Mouse (Mus musculus): ENCODE data around the gene Chml.

Chml gene

DNA sequence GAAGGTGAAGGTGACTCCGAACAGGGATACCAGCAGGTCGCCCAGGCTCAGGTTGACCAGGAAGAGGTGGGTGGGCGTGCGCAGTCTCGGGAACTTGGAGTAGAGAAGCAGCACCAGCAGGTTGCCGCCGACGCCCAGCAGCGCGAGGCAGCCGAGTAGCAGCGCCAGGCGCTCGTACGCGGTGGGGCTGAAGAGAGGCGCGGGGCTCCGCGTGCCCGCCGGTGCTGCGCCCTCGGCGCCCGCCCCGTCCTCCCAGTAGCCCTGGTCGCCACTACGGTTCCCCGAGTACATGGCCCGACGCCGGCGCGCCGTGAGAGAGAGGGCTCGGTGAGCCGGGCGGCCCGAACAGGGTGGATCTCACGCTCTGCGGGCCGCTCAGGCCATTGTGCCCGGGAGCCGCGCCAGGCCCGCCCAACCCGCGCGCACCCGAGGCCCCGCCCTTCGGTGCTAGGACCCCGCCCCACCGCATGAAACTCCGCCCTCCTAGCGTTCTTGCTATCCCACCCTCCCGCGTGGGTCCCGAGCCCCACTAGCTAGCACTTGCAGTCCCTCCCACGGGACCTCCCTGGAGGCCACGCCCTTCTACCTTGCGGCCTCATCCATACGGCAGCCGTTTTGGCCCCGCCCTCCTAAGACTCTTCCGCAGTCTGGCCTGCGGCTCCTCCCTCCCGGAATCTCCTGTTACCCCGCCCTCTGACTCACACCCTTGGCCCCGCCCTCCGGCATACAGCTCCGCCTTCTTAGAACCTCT lies at the start of gene Chml, which contains the start of gene Opn3:
TSS of gene Chml (minus strand) at position 656 of the 751 bp plus-strand sequence.
TSS of gene Opn3 (minus strand) at position 531 of the 751 bp plus-strand sequence.
- peak; percentile 98 for DNase-seq (ENCODE audit: low spot score)

DNA sequence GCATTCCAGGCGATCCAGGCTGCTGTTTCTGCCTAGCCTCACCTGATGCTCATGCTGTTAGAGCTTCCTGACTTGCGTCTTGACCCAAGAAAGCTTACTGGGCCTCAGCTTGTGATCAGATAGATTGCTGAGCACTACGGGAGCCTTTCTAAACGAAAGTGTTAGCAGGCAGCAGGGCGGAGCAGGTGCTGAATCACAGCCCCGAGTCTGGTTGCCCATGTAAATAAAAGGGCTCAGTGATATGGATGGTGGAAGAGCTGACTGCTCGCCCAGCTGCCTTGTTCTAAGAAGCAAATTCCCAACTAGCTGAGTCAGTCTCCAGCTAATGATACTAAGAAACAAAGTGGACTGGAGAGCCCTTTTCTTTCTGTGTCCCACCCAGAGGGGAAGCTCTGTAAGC lies 33.1 kb upstream of the Chml start:
- DNase-seq (ENCODE audit: low spot score): no peak

DNA sequence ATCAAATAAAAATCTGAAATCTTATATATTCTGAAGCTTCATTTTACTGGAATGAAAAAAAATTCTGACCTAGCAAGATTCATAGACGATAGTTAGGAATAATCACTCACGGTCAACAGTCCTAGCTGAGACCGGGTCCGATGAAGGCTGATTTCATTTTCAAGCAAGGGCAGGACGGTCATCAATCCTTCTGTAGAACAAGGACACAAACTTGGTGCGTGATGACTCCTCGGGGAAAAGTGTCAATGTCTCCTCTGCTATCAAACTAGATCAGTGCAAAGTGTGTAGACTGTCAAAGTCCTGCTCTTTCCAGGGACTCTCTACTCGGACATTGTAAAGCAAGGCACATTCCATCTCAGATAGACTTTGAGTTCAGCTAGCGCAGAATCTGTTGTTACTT lies 24.1 kb upstream of the Chml start:
- no peak for DNase-seq (ENCODE audit: low spot score)

DNA sequence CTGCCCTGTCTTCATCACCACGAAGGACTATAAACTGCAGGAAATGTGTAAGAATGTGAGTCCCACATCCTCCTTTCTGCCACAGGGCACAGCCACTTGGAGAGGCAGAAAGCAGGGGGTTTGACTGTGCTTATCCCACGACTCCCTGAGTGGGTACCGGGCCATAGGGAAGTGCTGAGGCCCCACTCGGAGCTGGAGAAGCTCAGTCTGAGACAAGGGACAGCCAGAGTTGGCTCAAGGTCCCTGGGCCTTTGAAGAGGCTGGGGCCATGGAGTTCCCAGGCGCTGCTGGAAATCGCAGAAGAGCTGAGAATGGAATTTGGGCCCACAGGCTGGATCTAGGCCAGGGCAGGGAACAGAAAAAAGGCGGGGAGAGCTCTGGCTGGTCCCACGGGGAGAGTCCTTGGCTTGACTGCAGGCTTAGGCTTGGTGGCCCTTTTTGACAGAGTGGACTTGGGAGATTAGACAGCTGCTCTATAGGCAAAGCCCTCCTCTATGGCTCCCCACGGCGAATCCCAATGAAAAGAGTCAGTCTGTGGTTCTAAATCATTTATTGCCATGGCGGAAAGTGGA lies 19.7 kb upstream of the Chml start:
- DNase-seq (ENCODE audit: low spot score): no peak

DNA sequence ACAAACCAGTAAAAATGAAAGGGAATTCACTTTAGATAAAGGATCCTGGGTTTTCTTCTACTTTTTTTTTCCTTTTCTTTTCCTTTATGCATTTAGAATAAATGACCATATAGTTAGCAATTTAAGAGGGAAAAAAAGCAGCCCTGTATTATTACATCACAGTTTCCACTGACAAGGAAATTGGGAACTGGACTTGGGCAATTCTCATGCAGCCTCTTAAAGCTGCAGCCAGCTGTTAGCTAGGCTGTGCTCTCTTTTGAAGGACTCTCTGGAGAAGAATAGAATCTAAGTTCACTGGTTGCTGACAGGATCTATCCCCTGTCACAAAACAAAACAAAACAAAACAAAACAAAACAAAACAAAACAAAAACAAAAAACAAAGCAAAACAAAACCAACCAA lies 15.3 kb upstream of the Chml start:
- no peak for DNase-seq (ENCODE audit: low spot score)

DNA sequence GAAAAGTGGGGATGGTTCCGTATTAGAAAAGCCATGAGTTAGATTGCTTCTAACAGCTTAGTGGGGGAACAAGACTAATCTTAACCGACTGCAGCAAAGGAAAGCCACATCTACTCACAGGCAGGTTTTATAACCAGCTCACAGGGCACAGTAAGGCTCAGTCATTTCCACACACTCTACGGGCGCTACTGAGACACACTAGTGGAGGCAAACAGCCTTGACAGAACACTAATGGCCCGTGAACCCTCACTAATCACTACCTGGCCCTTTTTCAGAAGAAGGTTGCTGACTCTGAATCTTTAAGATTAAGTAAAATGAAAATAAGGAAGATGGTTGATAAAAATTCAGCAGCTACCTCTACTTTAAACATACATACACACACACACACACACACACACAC lies 14.9 kb upstream of the Chml start:
- DNase-seq (ENCODE audit: low spot score): no peak

DNA sequence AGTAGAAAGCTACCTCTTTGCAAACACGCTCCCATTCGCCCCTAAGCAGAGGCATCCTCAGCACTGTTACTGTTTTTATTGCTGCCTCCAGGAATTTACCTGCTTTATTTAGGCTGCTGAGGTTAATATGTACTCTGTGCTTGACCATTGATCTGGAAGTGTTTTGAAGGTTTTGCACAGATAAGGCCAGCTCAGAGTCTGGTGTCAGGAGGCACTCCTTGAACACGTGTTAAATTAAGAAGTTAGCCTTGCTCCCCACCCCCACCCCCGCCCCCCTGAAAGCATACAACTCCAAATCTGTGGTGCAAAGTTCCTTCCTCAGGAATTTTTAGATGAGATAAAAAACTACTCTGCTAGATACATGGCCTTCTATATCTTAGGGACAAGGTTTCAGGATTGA lies 8.4 kb upstream of the Chml start:
- DNase-seq (ENCODE audit: low spot score): no peak

DNA sequence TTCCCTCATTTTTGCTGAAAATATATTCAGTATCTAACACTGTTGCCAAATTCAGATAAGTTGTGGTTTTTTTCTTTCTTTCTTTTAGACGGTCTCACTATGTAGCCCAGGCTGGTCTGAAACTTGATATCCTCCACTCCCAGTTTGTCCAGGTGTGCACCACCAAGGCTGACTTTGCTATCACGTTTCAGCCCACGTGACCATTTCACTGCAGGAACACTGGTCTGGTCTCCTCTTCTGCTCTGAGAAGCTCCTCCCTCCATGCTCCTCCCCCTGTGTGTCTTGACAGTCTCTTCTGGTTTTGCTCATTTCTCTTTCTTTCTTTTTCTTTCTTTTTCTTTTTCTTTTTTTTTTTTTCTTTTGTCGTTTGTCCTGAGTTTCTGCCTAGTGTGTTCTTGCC lies 7.1 kb upstream of the Chml start:
- DNase-seq (ENCODE audit: low spot score): no peak

DNA sequence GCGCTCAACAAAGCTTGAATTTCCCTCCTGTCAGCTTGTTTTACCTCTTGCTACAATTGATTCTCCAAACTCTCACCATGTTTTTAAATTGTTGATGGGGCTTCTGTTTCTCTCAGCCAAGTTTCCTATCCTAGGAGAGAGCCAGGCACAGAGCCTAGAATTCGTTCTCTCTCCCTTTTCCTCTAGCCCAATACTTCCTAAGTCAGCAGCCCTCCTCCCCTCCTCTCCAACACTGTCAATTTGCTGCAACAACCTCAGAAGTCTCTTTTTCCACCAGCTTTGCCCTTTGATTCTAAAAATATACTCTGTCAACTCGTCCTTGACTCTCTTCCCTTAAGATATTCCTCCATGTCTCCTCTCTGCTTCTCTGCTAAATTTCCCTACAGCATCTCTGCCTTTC lies 6.7 kb upstream of the Chml start:
- DNase-seq (ENCODE audit: low spot score): no peak

DNA sequence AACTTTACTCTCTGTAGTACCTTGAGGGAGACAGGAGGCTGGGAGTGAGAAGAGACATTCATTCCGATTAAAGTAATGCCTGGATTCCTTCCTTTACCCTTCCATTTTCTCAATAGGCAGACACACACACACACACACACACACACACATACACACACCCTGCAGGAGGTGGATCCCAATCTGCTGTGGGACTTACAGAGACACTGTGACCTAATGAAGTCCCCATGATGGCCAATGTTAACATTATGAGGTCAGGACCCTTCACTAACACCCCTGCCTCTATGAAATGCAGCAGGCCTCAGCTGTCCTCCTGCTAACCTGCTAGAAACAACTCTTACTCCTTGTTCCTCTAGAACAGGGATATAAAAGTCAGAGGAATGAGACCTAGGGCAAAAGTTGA lies 5.6 kb upstream of the Chml start, which contains the start of gene Wdr64:
TSS of gene Wdr64 (plus strand) at position 301 of the 400 bp plus-strand sequence.
- no peak for DNase-seq (ENCODE audit: low spot score)

DNA sequence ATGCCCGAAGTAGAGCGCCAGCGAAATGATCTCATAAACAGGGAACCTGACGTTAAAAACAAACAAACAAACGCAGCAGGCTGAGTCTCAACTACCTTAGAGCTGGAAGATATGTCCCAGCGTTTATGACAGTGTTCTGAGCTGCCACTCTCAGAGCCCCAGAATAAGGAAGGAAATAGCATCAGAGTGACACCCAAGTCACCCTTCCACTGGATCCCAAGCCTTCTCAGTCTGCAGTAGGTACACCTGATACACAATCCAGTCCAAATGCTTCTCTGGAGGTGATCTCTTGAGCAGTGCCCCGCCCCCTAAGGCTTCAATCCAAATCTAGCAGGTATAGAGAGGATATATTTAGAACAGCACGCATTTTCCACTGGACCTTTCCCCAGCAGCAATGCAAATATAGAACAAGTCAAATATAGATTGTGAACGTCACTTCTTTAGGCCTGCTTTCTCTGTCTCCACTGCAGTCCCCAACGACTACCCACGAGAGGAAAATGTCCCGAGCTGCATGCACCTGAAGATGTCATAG lies 794 bp upstream of the Chml start:
- DNase-seq (ENCODE audit: low spot score): peak; percentile 14

DNA sequence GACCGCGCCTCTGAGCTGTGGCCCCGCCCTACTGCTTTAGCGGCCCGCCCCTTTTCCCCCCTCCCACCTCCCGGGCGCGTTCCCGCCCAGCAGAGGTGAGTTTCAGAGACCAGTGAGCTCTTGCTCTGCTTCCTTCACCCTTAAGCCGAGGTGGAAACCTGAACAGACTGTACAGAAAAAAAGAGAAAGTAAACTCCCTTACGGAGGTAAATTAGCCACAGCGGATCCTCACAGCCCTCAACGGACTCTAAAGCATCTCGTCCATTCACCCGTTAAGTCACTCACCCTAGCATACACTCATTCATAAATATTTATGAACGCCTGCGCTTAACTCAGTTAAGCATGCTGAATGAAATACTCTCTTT lies 278 bp upstream of the Chml start:
- no peak for DNase-seq (ENCODE audit: low spot score)

DNA sequence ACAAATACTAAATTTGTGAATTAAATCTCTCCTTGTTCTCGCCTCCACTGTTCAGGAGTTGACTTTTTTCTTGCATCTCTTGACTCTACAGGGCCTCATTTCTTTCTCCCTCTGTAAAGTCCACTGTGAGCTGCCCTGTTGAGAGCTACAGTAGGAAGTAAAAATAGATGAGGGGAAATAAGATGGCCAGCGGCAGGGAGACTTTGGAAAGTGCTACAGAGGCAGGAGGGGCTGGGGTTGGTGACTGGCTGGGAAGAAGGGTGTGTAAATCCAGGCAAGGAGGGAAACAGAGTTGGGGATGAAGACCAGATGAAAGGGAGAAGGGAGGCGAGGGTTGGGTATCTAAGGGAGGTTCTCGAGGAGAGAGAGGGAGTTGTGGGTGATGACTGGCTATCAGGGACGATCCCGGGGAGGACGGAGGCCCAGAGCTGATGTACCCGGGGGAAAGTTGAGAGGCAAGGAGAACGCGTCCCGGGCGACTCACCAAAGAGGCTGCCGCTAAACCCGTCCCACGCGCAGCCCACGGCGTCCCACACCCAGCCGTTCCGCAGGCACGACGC lies 935 bp downstream of the Chml start:
- DNase-seq (ENCODE audit: low spot score): peak; percentile 25

DNA sequence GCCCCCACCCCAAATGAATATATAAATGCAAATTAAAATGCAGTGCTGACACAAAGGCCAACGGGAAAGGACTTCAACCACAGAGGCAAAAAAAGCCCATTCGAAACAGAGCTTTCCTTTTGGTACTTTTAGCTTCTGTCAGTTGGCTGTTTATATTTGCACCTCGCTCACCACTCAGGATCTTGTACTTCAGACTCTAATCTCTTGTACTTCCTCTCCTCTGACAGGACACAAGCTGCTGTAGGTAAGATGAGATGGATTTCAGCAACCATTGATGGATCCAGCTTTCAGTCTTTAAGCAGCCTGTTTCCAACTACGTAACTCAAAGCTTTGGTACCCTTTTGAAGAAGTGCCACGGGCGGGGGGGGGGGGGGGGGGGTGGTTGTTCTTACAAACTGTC lies 11.7 kb downstream of the Chml start:
- no peak for DNase-seq (ENCODE audit: low spot score)

DNA sequence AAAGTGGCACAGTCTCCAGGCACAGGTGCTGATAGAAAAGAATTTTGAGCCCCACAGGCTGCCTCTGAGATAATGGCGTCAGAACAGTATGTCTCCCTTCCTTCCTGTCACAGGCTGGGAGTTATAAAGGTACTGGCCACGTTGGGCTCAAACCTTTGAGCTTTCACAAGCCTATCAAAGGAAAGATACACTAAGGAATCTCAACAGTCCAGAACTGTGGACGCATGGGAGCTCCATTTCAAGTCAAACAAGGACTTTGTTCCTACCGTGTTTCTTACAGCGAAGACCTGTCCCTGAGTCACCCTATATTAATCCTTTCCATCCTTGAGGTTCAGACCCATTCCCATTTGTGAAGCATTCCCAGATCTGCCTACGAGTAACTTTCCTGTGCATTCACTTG lies 15.2 kb downstream of the Chml start:
- no peak for DNase-seq (ENCODE audit: low spot score)

DNA sequence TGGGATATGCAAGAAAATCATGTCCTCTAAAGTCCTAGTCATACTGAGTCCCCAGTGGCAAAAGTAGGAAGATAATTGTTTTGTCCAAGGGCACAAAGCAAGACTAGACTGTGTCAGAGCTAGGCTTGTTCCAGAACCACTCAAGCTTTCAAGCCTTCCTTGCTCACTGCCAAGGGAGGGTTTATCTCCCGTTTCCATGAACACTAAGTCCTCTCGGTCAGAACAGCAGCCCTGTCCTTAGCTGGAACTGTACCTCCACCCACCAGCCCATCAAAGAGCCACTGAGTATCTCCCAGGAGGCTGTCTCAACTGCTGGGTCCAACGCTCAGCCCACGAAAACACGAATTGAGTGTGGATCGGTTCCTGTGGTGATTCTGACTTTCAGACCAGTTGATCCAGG lies 17.6 kb downstream of the Chml start:
- no peak for DNase-seq (ENCODE audit: low spot score)

DNA sequence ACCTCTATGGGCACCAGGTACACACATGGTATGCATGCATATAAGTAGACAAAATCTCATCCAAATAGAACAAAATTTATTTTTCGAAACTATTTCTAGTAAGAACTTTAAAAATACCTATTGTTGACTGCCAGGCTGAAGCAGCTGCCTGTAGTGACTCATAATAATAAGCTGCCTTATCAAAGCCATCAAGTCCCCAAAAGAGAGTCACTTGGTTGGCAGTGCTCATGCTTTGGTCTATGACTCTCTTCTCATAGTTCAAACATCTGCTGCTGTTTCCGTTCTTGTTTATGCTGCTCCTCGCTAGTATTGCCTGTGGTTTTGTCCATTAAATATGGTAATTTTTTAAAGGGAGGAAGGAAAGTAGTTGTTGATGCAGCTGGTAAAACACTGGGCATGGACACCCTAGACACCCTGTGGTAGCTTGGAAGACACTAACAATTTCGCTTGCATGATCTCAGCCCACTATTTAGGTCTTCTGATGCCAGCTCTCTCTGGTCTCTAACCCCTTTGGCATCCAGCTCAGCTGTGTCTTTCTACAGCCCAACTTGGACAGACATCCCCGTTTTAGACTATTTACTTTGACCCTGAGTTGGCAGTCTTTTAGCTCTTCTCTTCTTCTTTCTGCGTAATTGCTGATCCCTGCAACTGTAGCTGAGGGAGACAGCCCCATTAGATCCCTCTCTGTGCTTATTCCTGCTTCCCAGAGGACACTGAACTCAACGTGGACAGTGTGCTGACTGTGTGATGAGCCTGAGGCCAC lies 19.0 kb downstream of the Chml start:
- no peak for DNase-seq (ENCODE audit: low spot score)

DNA sequence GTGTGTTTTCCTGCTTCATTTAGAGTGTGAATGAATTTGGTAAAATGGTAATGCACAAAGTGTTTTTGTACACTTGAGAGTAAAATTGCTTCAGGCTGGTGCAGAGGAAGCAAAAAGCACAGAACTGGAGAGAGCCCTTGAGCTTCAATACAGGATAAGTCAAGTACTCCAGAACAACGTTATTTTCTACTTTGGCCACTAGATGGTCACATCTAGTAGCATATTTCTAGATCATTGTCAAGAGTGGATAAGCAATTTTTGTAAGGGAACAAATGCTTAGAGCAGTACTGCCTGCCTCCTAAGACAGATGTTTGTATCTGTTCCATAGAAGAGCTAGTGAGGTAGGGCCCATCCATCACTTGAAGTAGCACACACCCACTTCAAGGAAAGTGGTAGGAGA lies 21.1 kb downstream of the Chml start:
- no peak for DNase-seq (ENCODE audit: low spot score)

DNA sequence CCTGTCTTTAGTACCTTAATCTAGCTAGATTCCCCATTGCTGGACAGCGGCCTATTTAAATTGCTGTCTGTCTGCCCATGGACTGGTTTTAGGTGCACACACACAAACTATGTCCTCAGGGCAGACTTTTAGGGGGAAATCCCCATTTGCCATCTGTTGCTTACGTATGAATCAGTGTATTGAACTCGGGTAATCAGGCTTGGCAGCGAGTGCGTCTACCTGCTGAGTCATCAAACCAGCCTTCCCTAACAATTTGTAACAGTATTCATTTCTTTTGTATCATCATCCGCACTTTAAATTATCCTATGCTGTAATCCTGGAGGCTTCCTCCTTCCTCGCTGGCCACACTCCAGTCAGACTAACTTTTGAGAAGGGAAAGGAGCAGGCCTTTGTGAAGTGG lies 22.7 kb downstream of the Chml start:
- no peak for DNase-seq (ENCODE audit: low spot score)

DNA sequence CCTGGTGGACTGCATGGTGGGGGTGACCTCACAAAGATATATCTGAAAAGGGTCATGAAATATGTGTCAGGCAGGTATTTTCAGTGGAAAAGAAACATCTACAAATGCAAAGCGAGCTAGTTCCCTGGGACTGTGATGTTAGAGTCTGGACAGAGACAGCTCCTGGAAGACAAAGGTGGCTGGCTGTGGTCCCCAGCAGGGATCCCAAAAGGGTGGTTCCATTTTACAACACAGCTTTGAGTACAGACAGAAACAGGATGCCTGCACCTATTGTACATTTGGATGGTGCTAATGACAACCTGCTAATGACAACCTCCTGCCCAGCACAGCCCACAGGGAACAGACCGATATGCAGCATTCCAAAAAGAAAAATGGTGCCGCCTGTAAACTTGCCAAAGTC lies 23.2 kb downstream of the Chml start:
- DNase-seq (ENCODE audit: low spot score): no peak

DNA sequence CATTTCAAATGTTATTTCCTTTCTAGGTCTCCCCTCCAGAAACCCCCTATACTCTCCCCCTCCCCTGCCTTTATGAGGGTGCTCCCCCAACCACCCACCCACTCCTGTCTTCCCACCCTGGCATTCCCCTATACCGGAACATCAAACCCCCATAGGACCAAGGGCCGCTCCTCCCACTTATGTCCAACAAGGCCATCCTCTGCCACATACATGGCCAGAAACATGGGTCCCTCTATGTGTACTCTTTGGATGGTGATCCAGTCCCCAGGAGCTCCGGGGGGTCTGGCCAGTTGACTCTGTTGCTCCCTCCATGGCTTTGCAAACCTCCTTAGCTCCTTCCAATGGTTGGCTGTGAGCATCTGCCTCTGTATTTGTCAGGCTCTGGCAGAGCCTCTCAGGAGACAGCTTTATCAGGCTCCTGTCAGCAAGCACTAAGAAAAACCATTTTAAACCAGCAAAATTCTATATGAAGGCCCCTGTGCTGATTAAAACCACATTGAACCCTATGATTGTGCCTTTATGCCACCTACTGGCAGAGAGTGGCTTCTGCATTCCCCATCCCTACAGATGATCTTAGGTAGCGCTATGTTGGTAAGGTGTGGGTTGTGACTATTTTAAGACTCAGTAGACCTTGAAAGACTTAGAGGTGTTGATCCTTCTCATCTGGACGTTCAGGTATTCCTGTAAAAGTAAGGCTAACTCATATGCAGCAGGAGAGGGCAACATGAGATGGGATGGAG lies 23.9 kb downstream of the Chml start:
- peak; percentile 38 for DNase-seq (ENCODE audit: low spot score)

DNA sequence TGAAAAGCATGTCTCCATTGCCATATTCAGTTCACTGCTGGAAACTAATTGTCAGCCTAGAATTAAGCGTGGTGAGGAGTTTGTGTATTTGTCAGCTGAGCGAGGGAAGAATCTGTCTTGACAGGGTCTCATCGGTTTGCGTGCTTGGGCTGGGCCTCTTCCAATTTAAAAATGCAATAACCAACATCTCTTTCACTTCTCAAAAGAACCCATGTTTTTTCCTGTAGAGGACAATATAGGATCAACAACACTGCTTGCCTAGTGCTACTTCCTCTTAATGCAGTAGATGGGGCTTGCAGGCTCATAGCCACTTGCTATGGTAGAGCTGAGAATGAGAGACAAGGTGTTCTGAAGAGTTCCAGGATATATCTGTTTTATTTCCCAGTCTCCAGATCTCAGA lies 32.8 kb downstream of the Chml start:
- DNase-seq (ENCODE audit: low spot score): no peak

Measured in MN1 (cell line).